Mouse (Mus musculus) c-Kit-positive CD71-positive TER-119-positive erythroid progenitor cells, embryonic 14.5 days (primary cell): ENCODE results near the gene Ung.

ENCODE experiments used
- DNase-seq: peaks from one replicate; pipeline ENCODE4 v3.0.0-alpha.2; 2013; ENCODE audit warnings: low spot score

The Ung gene

GRCm38 (mm10) chr5:114130211-114130605, at the start of gene Ung:
TSS of gene Ung (plus strand) at chr5:114130386.
- peak; percentile 40 for DNase-seq

- DNase-seq = no peak
These were observed 44.7 kb upstream of the Ung start for GRCm38 (mm10) chr5:114085501-114085900.

- DNase-seq = no peak
These were observed 42.2 kb upstream of the Ung start for GRCm38 (mm10) chr5:114087875-114088480.

GRCm38 (mm10) chr5:114090421-114091013, 39.7 kb upstream of the Ung start:
- DNase-seq = no peak

- DNase-seq = peak; percentile 30
These were observed 39.0 kb upstream of the Ung start, which contains the start of gene Svop for GRCm38 (mm10) chr5:114091057-114091807. TSS of gene Svop (minus strand) at chr5:114091570.

GRCm38 (mm10) chr5:114099709-114100389, 30.3 kb upstream of the Ung start:
- peak; percentile 74 for DNase-seq

- DNase-seq = no peak
These were observed 29.6 kb upstream of the Ung start for GRCm38 (mm10) chr5:114100390-114101099.

GRCm38 (mm10) chr5:114101873-114102272, 28.3 kb upstream of the Ung start:
- no peak for DNase-seq

GRCm38 (mm10) chr5:114102807-114103206, 27.4 kb upstream of the Ung start:
- no peak for DNase-seq

GRCm38 (mm10) chr5:114106391-114106935, 23.7 kb upstream of the Ung start:
- no peak for DNase-seq

- DNase-seq = no peak
These were observed 16.9 kb upstream of the Ung start for GRCm38 (mm10) chr5:114113334-114113733.

GRCm38 (mm10) chr5:114115030-114115429, 15.2 kb upstream of the Ung start:
- no peak for DNase-seq

GRCm38 (mm10) chr5:114116586-114116985, 13.6 kb upstream of the Ung start:
- DNase-seq = no peak

GRCm38 (mm10) chr5:114119806-114120205, 10.4 kb upstream of the Ung start:
- no peak for DNase-seq

- no peak for DNase-seq
These were observed 4.2 kb upstream of the Ung start for GRCm38 (mm10) chr5:114126008-114126407.

- DNase-seq = no peak
These were observed 3.5 kb upstream of the Ung start for GRCm38 (mm10) chr5:114126499-114127244.

GRCm38 (mm10) chr5:114127374-114128349, 2.5 kb upstream of the Ung start, which contains the start of gene Alkbh2:
TSS of gene Alkbh2 (minus strand) at chr5:114128218.
- DNase-seq = peak; percentile 74

- DNase-seq = no peak
These were observed 506 bp upstream of the Ung start for GRCm38 (mm10) chr5:114129550-114130210.
